Mouse (Mus musculus): Measurements from ENCODE around the gene Myocd. TPM values are rescaled to one million over a fixed set of nuclear protein-coding genes. Genes with fewer than 3 reads are reported as not detected.

Gene Myocd
- polyA plus RNA-seq (2012; rRNA removed), result 0.88 and 1.7 TPM in 2 replicates

GRCm38 (mm10) chr11:65269851-65270473 lies at the start of gene Myocd:
Myocd (minus strand) TSS chr11:65269989.

GRCm38 (mm10) chr11:65162767-65163120 lies 107.0 kb downstream of the Myocd start, which contains the start of gene Arhgap44:
Arhgap44 (minus strand) TSS chr11:65162961.

GRCm38 (mm10) chr11:65159791-65160190 lies 110.0 kb downstream of the Myocd start, which contains the start of gene 1700086D15Rik:
1700086D15Rik (minus strand) TSS chr11:65159891.

Other genes starting within 250 kb of the Myocd start
- 0.06 and 0.21 TPM in 2 replicates for gene 1700086D15Rik, start 110.1 kb downstream of the Myocd start, polyA plus RNA-seq (2012; rRNA removed)
- gene Arhgap44, start 107.0 kb downstream of the Myocd start, polyA plus RNA-seq (2012; rRNA removed), result 2.5 and 3.7 TPM in 2 replicates